Mouse (Mus musculus) megakaryocyte, embryonic 14.5 days (primary cell): ENCODE data around the gene Mex3a.

Experiments
- FLI1 ChIP-seq: IDR thresholded peaks from 2 replicates; pipeline ENCODE4 v1.6.1; 2012; ENCODE audit warnings: low read length, inconsistent platforms, mixed read lengths
- GATA1 ChIP-seq: IDR thresholded peaks from 3 replicates; pipeline ENCODE4 v1.6.1; 2012; ENCODE audit warnings: mixed read lengths, low read length, inconsistent platforms, borderline replicate concordance

GRCm38 (mm10) chr3:88483621-88484020 lies 48.6 kb upstream of the Mex3a start:
- TF ChIP-seq GATA1 (no peak), FLI1 (no peak)
